Mouse (Mus musculus): ENCODE results near the gene Qpct. TPM values are rescaled to one million over a fixed set of nuclear protein-coding genes. Genes with fewer than 3 reads are reported as not detected.

Qpct gene
- polyA plus RNA-seq, 1 experiment from 2014 or later: 28.8 TPM

GRCm38 (mm10) chr17:79120269-79120668 is 68.6 kb downstream of the Qpct start:
- Histone ChIP-seq H3K9me3 (replicated peaks; ENCODE audit: control insufficient read depth, low read length, poor library complexity, severe bottlenecking) (0 out of 2 replicates have a peak, but pooled peaks cover 6% of the 10 kb centered on the region), H3K4me3 (ENCODE audit: low read depth, low read length) (no peak overlapping the region), H3K9ac (ENCODE audit: low read depth, low read length) (no peak overlapping the region), H3K4me2 (ENCODE audit: low read length) (no peak overlapping the region), H3K27me3 (ENCODE audit: control insufficient read depth, insufficient read depth, low read depth, low read length) (no peaks in the 10 kb centered on the region), H3K4me1 (ENCODE audit: control insufficient read depth, insufficient read depth, low read length) (no peaks in the 10 kb centered on the region), H3K36me3 (ENCODE audit: control insufficient read depth, insufficient read depth, low read length) (no peaks in the 10 kb centered on the region), H3K27ac (ENCODE audit: low read length) (no peak overlapping the region)
- ATAC-seq: no peak
- 92% methylated on average over 3 of the region's 3 CpGs for WGBS

GRCm38 (mm10) chr17:79133740-79134139 is 82.0 kb downstream of the Qpct start:
- Histone ChIP-seq H3K4me1 (ENCODE audit: control insufficient read depth, insufficient read depth, low read length) (no peaks in the 10 kb centered on the region), H3K27me3 (ENCODE audit: control insufficient read depth, insufficient read depth, low read depth, low read length) (no peaks in the 10 kb centered on the region), H3K4me2 (ENCODE audit: low read length) (no peak overlapping the region), H3K36me3 (ENCODE audit: control insufficient read depth, insufficient read depth, low read length) (no peaks in the 10 kb centered on the region), H3K9me3 (replicated peaks; ENCODE audit: control insufficient read depth, low read length, poor library complexity, severe bottlenecking) (no peaks in the 10 kb centered on the region), H3K9ac (ENCODE audit: low read depth, low read length) (no peak overlapping the region), H3K27ac (ENCODE audit: low read length) (no peak overlapping the region), H3K4me3 (ENCODE audit: low read depth, low read length) (no peak overlapping the region)
- ATAC-seq: no peak
- WGBS: 61% methylated on average over 8 of the region's 8 CpGs

DNA sequence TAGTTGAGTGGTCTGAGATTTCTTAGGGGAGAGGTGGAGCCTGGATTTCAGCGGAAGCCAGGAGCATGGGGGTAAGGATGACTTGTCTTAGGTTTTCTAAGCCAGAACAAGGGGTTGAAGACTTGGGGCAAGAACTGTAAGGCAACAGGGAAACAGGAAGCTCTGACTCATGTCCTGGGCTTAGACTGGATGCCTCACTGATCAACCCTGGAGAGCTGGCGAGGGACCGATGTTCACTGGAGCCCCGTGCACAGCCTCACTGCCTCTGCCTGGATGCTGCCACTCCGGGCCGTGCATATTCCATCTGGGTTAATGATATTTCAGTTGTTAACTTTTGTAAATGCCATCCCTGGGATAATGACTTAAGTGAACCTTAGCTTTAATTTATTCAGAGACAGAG is 84.1 kb downstream of the Qpct start:
- Histone ChIP-seq H3K9me3 (replicated peaks; ENCODE audit: control insufficient read depth, low read length, poor library complexity, severe bottlenecking) (no peaks in the 10 kb centered on the region), H3K4me2 (ENCODE audit: low read length) (no peak overlapping the region), H3K36me3 (ENCODE audit: control insufficient read depth, insufficient read depth, low read length) (no peaks in the 10 kb centered on the region), H3K27ac (ENCODE audit: low read length) (no peak overlapping the region), H3K4me1 (ENCODE audit: control insufficient read depth, insufficient read depth, low read length) (no peaks in the 10 kb centered on the region), H3K27me3 (ENCODE audit: control insufficient read depth, insufficient read depth, low read depth, low read length) (no peaks in the 10 kb centered on the region), H3K9ac (ENCODE audit: low read depth, low read length) (no peak overlapping the region), H3K4me3 (ENCODE audit: low read depth, low read length) (no peak overlapping the region)
- no peak for ATAC-seq
- 94% methylated on average over 6 of the region's 6 CpGs for WGBS

- Histone ChIP-seq H3K27ac (ENCODE audit: low read length) (no peak overlapping the region), H3K4me2 (ENCODE audit: low read length) (no peak overlapping the region), H3K36me3 (ENCODE audit: control insufficient read depth, insufficient read depth, low read length) (no peaks in the 10 kb centered on the region), H3K4me1 (ENCODE audit: control insufficient read depth, insufficient read depth, low read length) (no peaks in the 10 kb centered on the region), H3K9ac (ENCODE audit: low read depth, low read length) (no peak overlapping the region), H3K27me3 (ENCODE audit: control insufficient read depth, insufficient read depth, low read depth, low read length) (no peaks in the 10 kb centered on the region), H3K9me3 (replicated peaks; ENCODE audit: control insufficient read depth, low read length, poor library complexity, severe bottlenecking) (no peaks in the 10 kb centered on the region), H3K4me3 (ENCODE audit: low read depth, low read length) (no peak overlapping the region)
- 95% methylated on average over 2 of the region's 2 CpGs for WGBS
- ATAC-seq: no peak
These were observed 84.7 kb downstream of the Qpct start for GRCm38 (mm10) chr17:79136401-79136800.

Other genes with a start within 250 kb of the Qpct start
- gene Heatr5b, start 216.5 kb upstream of the Qpct start, polyA plus RNA-seq (2015; fragmentation: Nextera tagmentation; extraction: Ambion mirVana): 20.5 and 23.2 TPM in 2 replicates
- 50.9 and 51.6 TPM in 2 replicates for gene Gpatch11, start 216.3 kb upstream of the Qpct start, polyA plus RNA-seq (2015; fragmentation: Nextera tagmentation; extraction: Ambion mirVana)
- 2.0 and 2.4 TPM in 2 replicates for gene Eif2ak2, start 169.3 kb upstream of the Qpct start, polyA plus RNA-seq (2015; fragmentation: Nextera tagmentation; extraction: Ambion mirVana)
- gene Sult6b1, start 144.9 kb upstream of the Qpct start, polyA plus RNA-seq (2015; fragmentation: Nextera tagmentation; extraction: Ambion mirVana): 0.16 and 0.27 TPM in 2 replicates
- gene Cebpzos, start 135.4 kb upstream of the Qpct start, polyA plus RNA-seq (2015; fragmentation: Nextera tagmentation; extraction: Ambion mirVana): 105 and 113 TPM in 2 replicates
- 38.0 and 45.8 TPM in 2 replicates for gene Cebpz, start 114.8 kb upstream of the Qpct start, polyA plus RNA-seq (2015; fragmentation: Nextera tagmentation; extraction: Ambion mirVana)
- 66.3 and 68.0 TPM in 2 replicates for gene Ndufaf7, start 114.8 kb upstream of the Qpct start, polyA plus RNA-seq (2015; fragmentation: Nextera tagmentation; extraction: Ambion mirVana)
- gene Prkd3, start 31.1 kb upstream of the Qpct start, polyA plus RNA-seq (2015; fragmentation: Nextera tagmentation; extraction: Ambion mirVana): 9.8 and 10.3 TPM in 2 replicates